Mouse (Mus musculus) small intestine, adult 2 months (tissue): ENCODE results near the gene AC161166.1.

Source experiments
- CTCF ChIP-seq: fragments of 200-500 bp; IDR thresholded peaks from 2 replicates; pipeline ENCODE4 v1.5.1; 2012; ENCODE audit warnings: low read depth, mild to moderate bottlenecking, control low read depth, inconsistent platforms, low read length, moderate library complexity, mixed read lengths; ENCODE audit not compliant: insufficient replicate concordance, insufficient read length; ENCODE audit errors: extremely low read depth
- POLR2A ChIP-seq: fragments of 200-500 bp; IDR thresholded peaks from 2 replicates; pipeline ENCODE4 v1.6.1; 2012; ENCODE audit warnings: low read depth, mild to moderate bottlenecking, control low read depth, inconsistent platforms, low read length, moderate library complexity

DNA sequence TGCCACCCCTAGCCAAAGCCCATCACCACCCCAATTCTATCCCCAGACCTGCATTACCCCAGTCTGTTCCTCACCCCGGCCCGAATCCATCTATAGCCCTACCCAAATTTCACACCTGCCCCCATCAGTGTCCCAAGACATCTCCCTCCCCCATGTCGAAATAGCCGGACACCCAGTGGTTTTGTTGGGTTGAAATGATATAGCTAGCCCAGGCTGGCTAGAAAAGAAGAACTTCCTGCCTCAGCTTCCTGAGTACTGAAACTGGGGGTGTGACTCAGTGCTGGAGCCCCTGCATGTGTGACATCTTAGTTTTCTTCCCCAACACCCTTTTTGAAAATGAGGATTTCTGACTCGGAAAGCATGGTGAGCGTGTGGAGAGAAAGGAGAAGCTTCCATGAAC lies 45.4 kb downstream of the AC161166.1 start:
- TF ChIP-seq POLR2A (no peak), CTCF (no peak)
